Mouse (Mus musculus): Measurements from ENCODE around the gene Szt2.

GRCm38 (mm10) chr4:118347529-118348309, 61.4 kb downstream of the Szt2 start:
- TF ChIP-seq MAX (IDR thresholded peaks at IDR 0.05; ENCODE audit: low read length) = no peak
- no peak for TF ChIP-seq KAT2A (IDR thresholded peaks at IDR 0.05; ENCODE audit: insufficient replicate concordance, low read length)
- TF ChIP-seq EP300 (IDR thresholded peaks at IDR 0.05; ENCODE audit: low read length) = no peak
